Comparison of ENCODE assay signal across 31 mouse cellular contexts in the genomic region with DNA sequence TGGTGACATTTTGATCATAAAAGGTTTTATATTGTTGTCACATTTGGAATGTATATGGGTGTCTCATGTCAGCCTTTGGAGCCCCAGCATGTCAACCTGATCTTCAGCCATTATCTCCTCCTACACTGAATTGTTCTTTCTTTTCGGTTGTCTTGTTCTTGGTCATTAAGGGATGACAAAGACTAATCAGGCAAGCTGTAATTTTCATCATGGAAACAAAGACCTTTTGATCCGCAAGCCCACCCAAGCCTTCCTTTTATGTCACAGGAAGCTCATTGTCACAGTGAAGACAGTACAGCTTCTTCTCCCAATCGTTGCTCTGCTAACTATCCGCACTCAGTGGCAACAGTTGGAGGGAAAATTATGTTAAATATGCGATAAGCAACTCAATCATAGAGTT.
"Had no signal": no experiment of that assay in that cellular context is flagged by ENCODE, and none has a peak within 500 bp of the region (broad histone marks: within the 10 kb centered on the region; RNA-seq: fewer than 3 reads in every experiment).

No protein-coding gene starts in this region.

- H3K9ac ChIP-seq: limb, embryonic 12.5 days; limb, embryonic 13.5 days; limb, embryonic 15.5 days; liver, embryonic 12.5 days; liver, embryonic 13.5 days; liver, embryonic 14.5 days; liver, embryonic 15.5 days; liver, postnatal 0 days; lung, embryonic 14.5 days; lung, embryonic 15.5 days; midbrain, embryonic 12.5 days; midbrain, embryonic 13.5 days; midbrain, embryonic 15.5 days had no signal

- DNase-seq: left cerebral cortex, postnatal 4 days; liver; liver, embryonic 13.5 days; liver, postnatal 0 days; lung, adult 18-20 months; lung, adult 2 months; lung, embryonic 14.5 days; lung, postnatal 10 days; lung, postnatal 14 days; lung, postnatal 36 days; lung, postnatal 4 days; midbrain, embryonic 14.5 days had no signal

- H3K27ac ChIP-seq: limb, embryonic 10.5 days; limb, embryonic 12.5 days; limb, embryonic 13.5 days; limb, embryonic 15.5 days; liver, embryonic 12.5 days; liver, embryonic 13.5 days; liver, embryonic 14.5 days; liver, embryonic 15.5 days; lung, embryonic 15.5 days; macrophage; midbrain, embryonic 10.5 days; midbrain, embryonic 12.5 days; midbrain, embryonic 13.5 days; midbrain, embryonic 15.5 days had no signal

- H3K27me3 ChIP-seq: limb, embryonic 12.5 days; limb, embryonic 13.5 days; limb, embryonic 15.5 days; liver, embryonic 12.5 days; liver, embryonic 13.5 days; liver, embryonic 15.5 days; lung, embryonic 15.5 days; midbrain, embryonic 12.5 days; midbrain, embryonic 13.5 days; midbrain, embryonic 15.5 days had no signal

- H3K36me3 ChIP-seq: limb, embryonic 10.5 days; limb, embryonic 12.5 days; limb, embryonic 13.5 days; limb, embryonic 15.5 days; liver, embryonic 12.5 days; liver, embryonic 13.5 days; liver, embryonic 15.5 days; lung, embryonic 15.5 days; midbrain, embryonic 10.5 days; midbrain, embryonic 12.5 days; midbrain, embryonic 13.5 days; midbrain, embryonic 15.5 days had no signal

- ATAC-seq: liver, embryonic 12.5 days; liver, postnatal 0 days; lung, postnatal 0 days; midbrain, embryonic 13.5 days; midbrain, embryonic 15.5 days; midbrain, embryonic 16.5 days had no signal

- H3K9me3 ChIP-seq: limb, embryonic 10.5 days; limb, embryonic 12.5 days; limb, embryonic 13.5 days; limb, embryonic 15.5 days; liver, embryonic 12.5 days; liver, embryonic 13.5 days; liver, embryonic 15.5 days; lung, embryonic 15.5 days; megakaryocyte, embryonic 14.5 days; midbrain, embryonic 10.5 days; midbrain, embryonic 12.5 days; midbrain, embryonic 13.5 days; midbrain, embryonic 15.5 days had no signal

- H3K4me3 ChIP-seq: limb, embryonic 10.5 days; limb, embryonic 12.5 days; limb, embryonic 13.5 days; limb, embryonic 15.5 days; liver, embryonic 12.5 days; liver, embryonic 13.5 days; liver, embryonic 15.5 days; lung, embryonic 15.5 days; megakaryocyte, embryonic 14.5 days; midbrain, embryonic 10.5 days; midbrain, embryonic 12.5 days; midbrain, embryonic 13.5 days; midbrain, embryonic 15.5 days; myocyte had no signal

- H3K4me1 ChIP-seq: limb, embryonic 10.5 days; limb, embryonic 12.5 days; limb, embryonic 13.5 days; limb, embryonic 15.5 days; liver, embryonic 12.5 days; liver, embryonic 13.5 days; liver, embryonic 15.5 days; lung, embryonic 15.5 days; megakaryocyte, embryonic 14.5 days; midbrain, embryonic 10.5 days; midbrain, embryonic 12.5 days; midbrain, embryonic 13.5 days; midbrain, embryonic 15.5 days had no signal

- H3K4me2 ChIP-seq: limb, embryonic 12.5 days; limb, embryonic 13.5 days; limb, embryonic 15.5 days; liver, embryonic 11.5 days; liver, embryonic 12.5 days; liver, embryonic 13.5 days; liver, embryonic 15.5 days; lung, embryonic 14.5 days; lung, embryonic 15.5 days; midbrain, embryonic 11.5 days; midbrain, embryonic 12.5 days; midbrain, embryonic 13.5 days; midbrain, embryonic 15.5 days had no signal
